Mouse (Mus musculus) megakaryocyte, adult 5-6 weeks (primary cell): ENCODE data around the gene Plcz1. TPM values are rescaled to one million over a fixed set of nuclear protein-coding genes. Genes with fewer than 3 reads are reported as not detected.

Experiments
- ATAC-seq: 2 replicates; pipeline ENCODE4 v1.8.0; 2016; ENCODE audit warnings: mild to moderate bottlenecking, inconsistent platforms; ENCODE audit not compliant: poor library complexity, severe bottlenecking
- total RNA-seq, 2 experiments: library from RNA; stranded (forward) in 1 of 2; stranded (reverse) in 1 of 2; fragments of 153-499, 151-499 nt in 1 of 2; fragments of 221-1000, 200-1000 nt in 1 of 2; gene quantifications; 2 replicates each; pipeline versions ENCODE4 v1.2.3 to v1.2.4; 2015 to 2017

The Plcz1 gene
- total RNA-seq, 2 experiments from 2014 or later: not detected

- no peak for ATAC-seq
Measured at GRCm38 (mm10) chr6:139953596-139953995, 87.7 kb downstream of the Plcz1 start.

- no peak for ATAC-seq
Measured at GRCm38 (mm10) chr6:139947106-139947879, 94.0 kb downstream of the Plcz1 start.

Other genes starting within 250 kb of the Plcz1 start
- gene Capza3, start 205 bp downstream of the Plcz1 start, total RNA-seq (2015): not detected in 2 replicates
- not detected in 2 replicates for gene Capza3, start 205 bp downstream of the Plcz1 start, total RNA-seq (2017)